Mouse (Mus musculus): ENCODE results near the gene Btrc. TPM values are rescaled to one million over a fixed set of nuclear protein-coding genes. Genes with fewer than 3 reads are reported as not detected.

Gene Btrc
- polyA plus RNA-seq, 1 experiment from 2014 or later, result 54.3 TPM

GRCm38 (mm10) chr19:45438928-45439846 is 75.7 kb downstream of the Btrc start:
- Histone ChIP-seq H3K4me2 (replicated peaks; ENCODE audit: low read depth, low read length) (no peak overlapping the region), H3K36me3 (ENCODE audit: insufficient read depth, low read length) (0 out of 2 replicates have a peak, but pooled peaks cover 3% of the 10 kb centered on the region), H3K9ac (replicated peaks; ENCODE audit: low read length) (no peak overlapping the region), H3K27me3 (ENCODE audit: insufficient read depth, low read length) (no peaks in the 10 kb centered on the region), H3K4me3 (ENCODE audit: low read length) (no peak overlapping the region), H3K9me3 (ENCODE audit: low read length) (no peaks in the 10 kb centered on the region), H3K4me1 (ENCODE audit: insufficient read depth, low read length) (no peaks in the 10 kb centered on the region), H3K27ac (ENCODE audit: low read length) (no peak overlapping the region)
- 60% methylated on average over 6 of the region's 6 CpGs for WGBS
- ATAC-seq (ENCODE audit: low FRiP score, low TSS enrichment), result no peak

- no peak for ATAC-seq (ENCODE audit: low FRiP score, low TSS enrichment)
- WGBS, result 54% methylated on average over 10 of the region's 10 CpGs
- no peaks in the 10 kb centered on the region for H3K9me3 ChIP-seq (ENCODE audit: low read length)
- H3K27me3 ChIP-seq (ENCODE audit: insufficient read depth, low read length), result no peaks in the 10 kb centered on the region
- H3K4me3 ChIP-seq (ENCODE audit: low read length), result no peak overlapping the region
- H3K4me1 ChIP-seq (ENCODE audit: insufficient read depth, low read length), result 0 out of 2 replicates have a peak, but pooled peaks cover 4% of the 10 kb centered on the region
- 0 out of 2 replicates have a peak, but pooled peaks cover 3% of the 10 kb centered on the region for H3K36me3 ChIP-seq (ENCODE audit: insufficient read depth, low read length)
- no peak overlapping the region for H3K27ac ChIP-seq (ENCODE audit: low read length)
- no peak overlapping the region for H3K4me2 ChIP-seq (replicated peaks; ENCODE audit: low read depth, low read length)
- no peak overlapping the region for H3K9ac ChIP-seq (replicated peaks; ENCODE audit: low read length)
Observed at GRCm38 (mm10) chr19:45440554-45441175, 77.1 kb downstream of the Btrc start.

GRCm38 (mm10) chr19:45441717-45442116 is 78.2 kb downstream of the Btrc start:
- ATAC-seq (ENCODE audit: low FRiP score, low TSS enrichment), result no peak
- Histone ChIP-seq H3K4me3 (ENCODE audit: low read length) (no peak overlapping the region), H3K9ac (replicated peaks; ENCODE audit: low read length) (no peak overlapping the region), H3K9me3 (ENCODE audit: low read length) (no peaks in the 10 kb centered on the region), H3K4me1 (ENCODE audit: insufficient read depth, low read length) (0 out of 2 replicates have a peak, but pooled peaks cover 4% of the 10 kb centered on the region), H3K27ac (ENCODE audit: low read length) (no peak overlapping the region), H3K27me3 (ENCODE audit: insufficient read depth, low read length) (no peaks in the 10 kb centered on the region), H3K4me2 (replicated peaks; ENCODE audit: low read depth, low read length) (no peak overlapping the region), H3K36me3 (ENCODE audit: insufficient read depth, low read length) (0 out of 2 replicates have a peak, but pooled peaks cover 3% of the 10 kb centered on the region)
- WGBS, result 59% methylated on average over 7 of the region's 7 CpGs

GRCm38 (mm10) chr19:45445253-45445933 is 81.9 kb downstream of the Btrc start:
- 35% methylated on average over 6 of the region's 6 CpGs for WGBS
- no peak for ATAC-seq (ENCODE audit: low FRiP score, low TSS enrichment)
- H3K36me3 ChIP-seq (ENCODE audit: insufficient read depth, low read length), result no peaks in the 10 kb centered on the region
- H3K9me3 ChIP-seq (ENCODE audit: low read length), result no peaks in the 10 kb centered on the region
- H3K4me2 ChIP-seq (replicated peaks; ENCODE audit: low read depth, low read length), result no peak overlapping the region
- no peak overlapping the region for H3K9ac ChIP-seq (replicated peaks; ENCODE audit: low read length)
- no peak overlapping the region for H3K4me3 ChIP-seq (ENCODE audit: low read length)
- H3K4me1 ChIP-seq (ENCODE audit: insufficient read depth, low read length), result 0 out of 2 replicates have a peak, but pooled peaks cover 4% of the 10 kb centered on the region
- no peaks in the 10 kb centered on the region for H3K27me3 ChIP-seq (ENCODE audit: insufficient read depth, low read length)
- no peak overlapping the region for H3K27ac ChIP-seq (ENCODE audit: low read length)

- Histone ChIP-seq H3K27ac (ENCODE audit: low read length) (no peak overlapping the region), H3K9ac (replicated peaks; ENCODE audit: low read length) (no peak overlapping the region), H3K36me3 (ENCODE audit: insufficient read depth, low read length) (no peaks in the 10 kb centered on the region), H3K9me3 (ENCODE audit: low read length) (no peaks in the 10 kb centered on the region), H3K4me1 (ENCODE audit: insufficient read depth, low read length) (0 out of 2 replicates have a peak, but pooled peaks cover 4% of the 10 kb centered on the region), H3K4me2 (replicated peaks; ENCODE audit: low read depth, low read length) (no peak overlapping the region), H3K4me3 (ENCODE audit: low read length) (no peak overlapping the region), H3K27me3 (ENCODE audit: insufficient read depth, low read length) (no peaks in the 10 kb centered on the region)
- ATAC-seq (ENCODE audit: low FRiP score, low TSS enrichment), result no peak
- WGBS, result 50% methylated on average over 7 of the region's 7 CpGs
Observed at GRCm38 (mm10) chr19:45446631-45447030, 83.1 kb downstream of the Btrc start.

- no peak overlapping the region for H3K4me3 ChIP-seq (ENCODE audit: low read length)
- H3K9me3 ChIP-seq (ENCODE audit: low read length), result no peaks in the 10 kb centered on the region
- no peak for ATAC-seq (ENCODE audit: low FRiP score, low TSS enrichment)
- no peaks in the 10 kb centered on the region for H3K27me3 ChIP-seq (ENCODE audit: insufficient read depth, low read length)
- no peak overlapping the region for H3K4me2 ChIP-seq (replicated peaks; ENCODE audit: low read depth, low read length)
- H3K27ac ChIP-seq (ENCODE audit: low read length), result no peak overlapping the region
- WGBS, result 90% methylated on average over 2 of the region's 2 CpGs
- no peaks in the 10 kb centered on the region for H3K36me3 ChIP-seq (ENCODE audit: insufficient read depth, low read length)
- 0 out of 2 replicates have a peak, but pooled peaks cover 4% of the 10 kb centered on the region for H3K4me1 ChIP-seq (ENCODE audit: insufficient read depth, low read length)
- no peak overlapping the region for H3K9ac ChIP-seq (replicated peaks; ENCODE audit: low read length)
Observed at GRCm38 (mm10) chr19:45447222-45447621, 83.7 kb downstream of the Btrc start.

GRCm38 (mm10) chr19:45447886-45448285 is 84.4 kb downstream of the Btrc start:
- Histone ChIP-seq H3K36me3 (ENCODE audit: insufficient read depth, low read length) (no peaks in the 10 kb centered on the region), H3K4me1 (ENCODE audit: insufficient read depth, low read length) (0 out of 2 replicates have a peak, but pooled peaks cover 4% of the 10 kb centered on the region), H3K4me3 (ENCODE audit: low read length) (no peak overlapping the region), H3K4me2 (replicated peaks; ENCODE audit: low read depth, low read length) (no peak overlapping the region), H3K27ac (ENCODE audit: low read length) (no peak overlapping the region), H3K9me3 (ENCODE audit: low read length) (no peaks in the 10 kb centered on the region), H3K27me3 (ENCODE audit: insufficient read depth, low read length) (no peaks in the 10 kb centered on the region), H3K9ac (replicated peaks; ENCODE audit: low read length) (no peak overlapping the region)
- no peak for ATAC-seq (ENCODE audit: low FRiP score, low TSS enrichment)
- whole genome bisulfite sequencing, result 59% methylated on average over 1 of the region's 1 CpGs

DNA sequence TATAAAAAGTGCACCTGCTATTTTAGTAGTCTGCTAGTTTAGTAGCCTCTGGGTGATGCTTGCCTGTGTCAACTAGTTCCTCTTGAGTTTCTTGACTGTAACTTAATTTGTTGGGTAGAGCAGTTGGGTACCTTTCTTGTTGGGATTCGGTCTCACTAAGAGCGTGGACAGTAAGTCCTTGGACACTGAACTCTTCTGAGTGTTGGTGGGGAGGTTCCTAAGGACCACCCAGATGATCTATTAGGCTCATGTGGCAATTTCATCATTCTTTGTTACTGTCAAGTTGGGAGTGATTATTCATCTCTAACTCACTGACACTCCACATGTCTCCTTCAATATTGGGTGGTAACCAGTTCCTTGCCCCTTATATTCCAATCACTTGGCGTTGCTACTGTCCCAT is 90.9 kb downstream of the Btrc start:
- no peak overlapping the region for H3K9ac ChIP-seq (replicated peaks; ENCODE audit: low read length)
- H3K4me1 ChIP-seq (ENCODE audit: insufficient read depth, low read length), result peaks cover 5% of the 10 kb centered on the region; the same call in 1 of the 2 replicates
- 98% methylated on average over 3 of the region's 3 CpGs for WGBS
- H3K4me2 ChIP-seq (replicated peaks; ENCODE audit: low read depth, low read length), result no peak overlapping the region
- H3K27ac ChIP-seq (ENCODE audit: low read length), result no peak overlapping the region
- no peaks in the 10 kb centered on the region for H3K36me3 ChIP-seq (ENCODE audit: insufficient read depth, low read length)
- no peaks in the 10 kb centered on the region for H3K9me3 ChIP-seq (ENCODE audit: low read length)
- no peaks in the 10 kb centered on the region for H3K27me3 ChIP-seq (ENCODE audit: insufficient read depth, low read length)
- no peak overlapping the region for H3K4me3 ChIP-seq (ENCODE audit: low read length)
- no peak for ATAC-seq (ENCODE audit: low FRiP score, low TSS enrichment)

DNA sequence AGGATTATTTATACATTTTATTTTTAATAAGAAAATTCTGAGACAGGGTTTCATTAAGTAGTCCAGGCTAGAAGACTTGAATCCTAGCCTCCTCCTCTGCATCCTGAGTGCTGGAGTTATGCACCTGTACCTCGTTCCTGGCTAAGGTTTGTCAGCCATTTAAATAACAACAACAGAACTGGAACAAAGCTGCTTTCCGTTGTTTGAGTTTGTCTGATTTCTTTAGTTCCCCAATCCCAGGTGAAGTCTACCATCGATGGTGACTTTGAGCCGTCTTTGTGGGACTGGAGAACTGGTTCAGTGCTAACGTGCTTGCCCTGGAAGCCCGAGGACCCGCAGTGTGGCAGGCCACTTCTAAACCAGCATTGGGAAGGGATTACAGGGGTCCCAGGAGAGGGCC is 93.4 kb downstream of the Btrc start:
- no peak for ATAC-seq (ENCODE audit: low FRiP score, low TSS enrichment)
- Histone ChIP-seq H3K4me1 (ENCODE audit: insufficient read depth, low read length) (peaks cover 10% of the 10 kb centered on the region; the same call in 1 of the 2 replicates), H3K27ac (ENCODE audit: low read length) (no peak overlapping the region), H3K9ac (replicated peaks; ENCODE audit: low read length) (no peak overlapping the region), H3K4me3 (ENCODE audit: low read length) (no peak overlapping the region), H3K4me2 (replicated peaks; ENCODE audit: low read depth, low read length) (no peak overlapping the region), H3K36me3 (ENCODE audit: insufficient read depth, low read length) (no peaks in the 10 kb centered on the region), H3K27me3 (ENCODE audit: insufficient read depth, low read length) (no peaks in the 10 kb centered on the region), H3K9me3 (ENCODE audit: low read length) (no peaks in the 10 kb centered on the region)
- WGBS, result 96% methylated on average over 7 of the region's 7 CpGs

Data from kidney, embryonic 16.5 days (tissue).